Mouse (Mus musculus) embryonic facial prominence, embryonic 11.5 days (tissue): ENCODE measurements at regions not wholly inside any gene's neighbourhood (a gene's known extent, or its start where the extent isn't known, plus 50 kb on each side); places are given as distances from the start of the nearest gene placed in this dataset.

Experiments used
- ATAC-seq: fragments of 200-750 bp; cut with Nextera tagmentation; replicated peaks from 2 replicates; pipeline ENCODE4 v1.8.0; 2017; ENCODE audit warnings: low read depth; ENCODE audit not compliant: insufficient number of reproducible peaks, low FRiP score, low TSS enrichment
- DNase-seq: peaks from one replicate; pipeline ENCODE4 v3.0.0-alpha.2; 2015; ENCODE audit warnings: low spot score
- H3K27ac ChIP-seq: fragments of 300-500 bp; sonication (generic); replicated peaks from 2 replicates; pipeline ENCODE4 v1.5.1; 2014; ENCODE audit warnings: mild to moderate bottlenecking, low read depth, low read length, control low read depth
- H3K27me3 ChIP-seq: fragments of 300-500 bp; sonication (generic); 2 replicates; pipeline ENCODE4 v1.6.1; 2014; ENCODE audit warnings: mild to moderate bottlenecking, low read length, moderate library complexity, mixed read lengths; ENCODE audit not compliant: control insufficient read depth, insufficient read depth
- H3K36me3 ChIP-seq: fragments of 300-500 bp; sonication (generic); replicated peaks from 2 replicates; pipeline ENCODE4 v1.6.1; 2014; ENCODE audit warnings: low read depth, mild to moderate bottlenecking, low read length, moderate library complexity, mixed read lengths; ENCODE audit not compliant: control insufficient read depth, insufficient read depth
- H3K4me1 ChIP-seq: fragments of 300-500 bp; sonication (generic); 2 replicates; pipeline ENCODE4 v1.6.1; 2014; ENCODE audit warnings: low read length, mixed read lengths; ENCODE audit not compliant: control insufficient read depth, insufficient read depth
- H3K4me2 ChIP-seq: fragments of 300-500 bp; sonication (generic); 2 replicates; pipeline ENCODE4 v1.6.1; 2014; ENCODE audit warnings: low read depth, mild to moderate bottlenecking, control low read depth, low read length, moderate library complexity
- H3K4me3 ChIP-seq: fragments of 300-500 bp; sonication (generic); 2 replicates; pipeline ENCODE4 v1.5.1; 2014; ENCODE audit warnings: low read depth, low read length, control low read depth
- H3K9ac ChIP-seq: fragments of 300-500 bp; sonication (generic); replicated peaks from 2 replicates; pipeline ENCODE4 v1.6.1; 2014; ENCODE audit warnings: mild to moderate bottlenecking, control low read depth, low read length
- H3K9me3 ChIP-seq: fragments of 300-500 bp; sonication (generic); replicated peaks from 2 replicates; pipeline ENCODE4 v1.6.1; 2016; ENCODE audit warnings: mild to moderate bottlenecking, low read length, inconsistent platforms, mixed read lengths; ENCODE audit not compliant: control insufficient read depth
- WGBS: fragments of 180-500 bp; shearing (Covaris S2); extraction: QIAGEN DNeasy Blood & Tissue Kit; methylation state at CpG from one replicate; pipeline ENCODE4 v1.1.7; 2014; 5-methylcytosine and 5-hydroxymethylcytosine counted together

DNA sequence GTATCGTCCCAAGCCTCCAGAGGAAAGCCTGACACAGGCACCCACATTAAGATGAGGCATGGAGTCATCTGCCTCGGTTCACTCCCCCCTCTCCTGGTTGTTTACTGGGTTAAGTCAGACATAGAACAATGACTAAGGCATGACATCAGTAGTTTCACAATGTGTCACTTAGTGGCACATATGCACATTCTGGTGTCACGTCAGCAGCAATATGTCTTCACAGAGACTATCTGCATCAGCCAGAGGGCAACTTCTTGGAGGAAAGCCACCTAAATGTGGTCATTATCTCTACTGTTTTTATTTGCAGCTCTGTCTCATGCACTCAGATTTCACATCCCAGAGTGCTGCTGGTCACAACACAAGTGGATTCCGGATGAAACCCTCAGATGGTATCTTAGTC lies 61.9 kb upstream of the Agap1 start:
- Histone ChIP-seq H3K9me3 (no peaks in the 10 kb centered on the region), H3K4me1 (no peaks in the 10 kb centered on the region), H3K27me3 (no peaks in the 10 kb centered on the region), H3K4me3 (no peak overlapping the region), H3K9ac (no peak overlapping the region), H3K4me2 (no peak overlapping the region), H3K27ac (no peak overlapping the region), H3K36me3 (no peaks in the 10 kb centered on the region)
- DNase-seq (no peak), ATAC-seq (no peak)
- 79% methylated on average over 4 of the region's 4 CpGs for WGBS

DNA sequence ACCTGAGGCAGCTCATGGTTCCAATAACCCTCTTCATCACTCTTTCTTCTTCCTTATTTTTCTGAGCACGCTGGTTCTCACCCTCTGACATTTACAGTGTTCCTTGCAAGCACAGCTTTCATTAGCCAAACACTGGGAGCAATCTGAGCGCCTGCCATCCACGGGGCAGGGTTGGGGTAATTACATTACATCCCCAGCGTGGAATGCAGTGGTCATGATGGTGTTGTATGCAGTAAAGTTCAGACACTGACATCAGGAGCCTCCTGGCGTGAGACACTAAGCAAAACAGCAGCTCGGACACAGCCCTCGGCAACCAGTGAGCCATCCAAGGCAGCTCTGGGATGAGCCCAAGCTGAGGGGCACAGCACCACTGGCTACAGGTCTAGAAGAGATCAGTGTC lies 60.1 kb upstream of the Agap1 start:
- no peaks in the 10 kb centered on the region for H3K9me3 ChIP-seq
- no peaks in the 10 kb centered on the region for H3K4me1 ChIP-seq
- WGBS: 61% methylated on average over 7 of the region's 7 CpGs

DNA sequence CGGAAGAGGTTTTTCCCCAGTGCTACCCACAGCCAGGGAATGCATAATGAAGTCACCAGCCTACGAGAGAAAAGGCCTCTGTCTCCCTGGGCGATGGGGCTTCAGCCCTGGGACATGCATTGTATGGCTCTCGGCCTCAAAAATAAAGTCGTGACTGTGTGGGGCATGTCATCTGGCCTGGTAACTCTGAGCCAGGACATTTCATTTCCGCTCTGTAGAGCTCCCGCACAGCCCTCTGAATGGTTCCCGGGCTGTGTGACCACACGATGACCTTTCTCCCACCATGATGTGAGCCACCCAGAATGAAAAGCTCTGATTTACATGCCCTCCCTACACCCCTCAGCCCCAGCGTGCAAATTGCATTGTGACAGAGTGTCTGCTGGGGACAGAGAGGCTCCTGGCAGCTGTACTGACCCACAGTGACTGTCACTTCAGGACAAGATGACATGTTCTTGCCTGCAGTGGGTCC lies 53.8 kb upstream of the Agap1 start:
- Histone ChIP-seq H3K27me3 (no peaks in the 10 kb centered on the region), H3K4me2 (no peak overlapping the region), H3K9me3 (no peaks in the 10 kb centered on the region), H3K9ac (no peak overlapping the region), H3K4me1 (no peaks in the 10 kb centered on the region), H3K36me3 (no peaks in the 10 kb centered on the region), H3K4me3 (no peak overlapping the region), H3K27ac (no peak overlapping the region)
- no peak for DNase-seq
- WGBS: 33% methylated on average over 10 of the region's 10 CpGs
- no peak for ATAC-seq

More for the DNA sequence above, 60.1 kb upstream of the Agap1 start:
- Histone ChIP-seq H3K4me2 (no peak overlapping the region), H3K36me3 (no peaks in the 10 kb centered on the region), H3K27me3 (no peaks in the 10 kb centered on the region), H3K4me3 (no peak overlapping the region), H3K27ac (no peak overlapping the region), H3K9ac (no peak overlapping the region)
- no peak for DNase-seq
- ATAC-seq: no peak

DNA sequence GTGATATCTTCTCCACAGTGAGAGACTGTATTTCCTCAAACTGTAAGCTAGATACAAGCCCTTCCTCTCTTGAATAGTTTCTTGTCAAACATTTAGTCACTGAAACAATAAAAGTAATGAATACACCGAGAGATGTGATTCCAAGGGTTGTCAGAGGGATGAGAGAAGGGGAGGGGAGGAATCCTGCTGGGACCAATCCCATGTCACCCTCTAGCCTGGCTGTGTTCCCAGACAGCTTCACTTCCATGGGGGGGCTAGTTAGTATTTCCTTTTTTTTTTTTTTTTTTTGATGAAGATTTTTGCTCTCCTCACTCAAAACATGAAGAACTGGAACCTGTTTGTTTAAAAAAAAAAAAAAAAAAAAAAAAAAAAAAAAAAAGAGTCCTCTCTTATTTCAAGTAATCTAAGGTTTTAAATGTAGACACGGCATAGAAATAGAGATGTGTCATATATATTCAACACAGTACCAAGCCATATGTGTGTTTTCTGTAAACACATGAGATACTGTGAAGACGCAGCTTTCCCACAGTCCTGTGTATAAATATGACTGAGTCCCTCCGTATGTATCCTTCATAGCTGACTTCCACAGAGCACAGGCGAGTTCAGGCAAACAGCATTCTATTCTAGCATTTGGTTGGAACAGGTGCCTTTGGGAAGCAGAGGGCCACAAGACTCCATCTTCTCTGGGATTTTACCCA lies 51.9 kb upstream of the Agap1 start:
- no peak overlapping the region for H3K4me3 ChIP-seq
- 81% methylated on average over 5 of the region's 5 CpGs for WGBS
- ATAC-seq (no peak), DNase-seq (no peak)
- H3K4me2 ChIP-seq: no peak overlapping the region
- H3K27me3 ChIP-seq: no peaks in the 10 kb centered on the region
- H3K27ac ChIP-seq: no peak overlapping the region
- no peak overlapping the region for H3K9ac ChIP-seq
- H3K36me3 ChIP-seq: no peaks in the 10 kb centered on the region
- H3K4me1 ChIP-seq: no peaks in the 10 kb centered on the region
- H3K9me3 ChIP-seq: no peaks in the 10 kb centered on the region

DNA sequence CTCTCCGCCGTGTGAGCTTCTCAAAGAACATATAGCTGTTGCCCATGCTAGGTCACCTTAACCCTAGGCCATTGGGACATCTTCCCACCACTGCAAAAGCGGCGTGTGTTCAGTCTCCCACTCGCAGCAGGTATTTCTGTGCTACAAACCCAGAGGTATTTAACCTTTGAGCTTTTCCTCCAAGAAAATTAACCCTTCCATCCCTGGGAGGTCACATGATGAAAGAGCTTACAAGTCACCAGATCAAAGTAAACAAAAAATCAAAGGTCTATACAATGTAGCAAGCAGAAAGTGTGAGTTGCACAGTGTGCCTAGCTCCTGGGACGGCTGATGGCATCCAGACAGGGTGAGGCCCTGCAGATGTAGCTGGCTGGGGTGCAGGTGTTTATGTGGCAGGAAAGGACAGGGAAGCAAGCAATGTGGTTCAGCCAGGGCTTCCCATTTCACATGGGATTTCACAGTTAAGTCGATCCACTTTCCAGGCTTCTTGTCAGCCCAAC lies 51.0 kb upstream of the Agap1 start:
- WGBS: 54% methylated on average over 7 of the region's 7 CpGs
- no peaks in the 10 kb centered on the region for H3K9me3 ChIP-seq
- H3K27ac ChIP-seq: no peak overlapping the region
- H3K4me1 ChIP-seq: no peaks in the 10 kb centered on the region
- H3K4me3 ChIP-seq: no peak overlapping the region
- DNase-seq (no peak), ATAC-seq (no peak)
- H3K4me2 ChIP-seq: no peak overlapping the region
- H3K9ac ChIP-seq: no peak overlapping the region
- no peaks in the 10 kb centered on the region for H3K36me3 ChIP-seq
- no peaks in the 10 kb centered on the region for H3K27me3 ChIP-seq
